ENCODE assay signal across 26 mouse cellular contexts in the genomic region with DNA sequence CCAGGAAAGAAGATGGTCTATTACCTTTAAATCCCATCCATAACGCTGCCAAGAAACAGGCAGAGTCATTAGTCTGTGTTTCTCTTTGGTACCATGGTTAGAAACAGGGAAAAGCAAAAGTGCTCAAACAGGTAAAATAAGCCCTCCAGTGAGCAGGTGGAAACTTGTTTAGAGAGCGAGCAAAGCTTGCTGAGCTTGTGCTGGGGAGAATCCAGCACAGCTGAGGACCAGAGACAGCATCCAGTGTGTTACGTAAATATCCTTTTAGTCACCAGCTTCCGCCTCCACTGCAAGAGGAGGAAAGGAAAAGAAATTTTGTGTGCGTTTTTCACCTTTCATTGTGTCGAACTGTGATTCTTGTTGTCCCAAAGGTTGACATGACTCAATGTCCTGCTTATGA.
DNase-seq lines count a peak whose midpoint lies in the region; ATAC-seq and TF ChIP-seq lines count a peak whose summit lies in the region.
"Had no signal": no experiment of that assay in that cellular context is flagged by ENCODE, and none has a peak within 500 bp of the region (broad histone marks: within the 10 kb centered on the region; RNA-seq: fewer than 3 reads in every experiment).

No protein-coding gene starts in this region.

- no peak overlapping the region for H3K9ac ChIP-seq in embryonic facial prominence, embryonic 14.5 days (ENCODE audit: low read depth, low read length)
- H3K9ac ChIP-seq in stomach, postnatal 0 days (ENCODE audit: low read length) = no peak overlapping the region
- H3K9ac ChIP-seq: embryonic facial prominence, embryonic 13.5 days; forebrain, embryonic 15.5 days; hindbrain, embryonic 12.5 days had no signal

- H3K4me3 ChIP-seq in embryonic facial prominence, embryonic 14.5 days (ENCODE audit: low read depth, low read length) = no peak overlapping the region
- H3K4me3 ChIP-seq in embryonic facial prominence, embryonic 10.5 days = no peak overlapping the region
- no peak overlapping the region for H3K4me3 ChIP-seq in stomach, postnatal 0 days (ENCODE audit: low read depth, low read length)
- H3K4me3 ChIP-seq: embryonic facial prominence, embryonic 13.5 days; erythroblast, embryonic 14.5 days; forebrain, embryonic 15.5 days; heart, embryonic 10.5 days; hindbrain, embryonic 12.5 days had no signal

- 75% methylated on average over 6 of the region's 6 CpGs for WGBS in embryonic facial prominence, embryonic 14.5 days
- 92% methylated on average over 6 of the region's 6 CpGs for WGBS in embryonic facial prominence, embryonic 10.5 days
- WGBS in stomach, postnatal 0 days = 73% methylated on average over 6 of the region's 6 CpGs

- no peak for TF ChIP-seq CTCF in stomach, postnatal 0 days (IDR thresholded peaks at IDR 0.05; ENCODE audit: low read depth)

- H3K36me3 ChIP-seq in embryonic facial prominence, embryonic 14.5 days (ENCODE audit: control insufficient read depth, insufficient read depth, low read length) = no peaks in the 10 kb centered on the region
- H3K36me3 ChIP-seq in embryonic facial prominence, embryonic 10.5 days (replicated peaks) = no peaks in the 10 kb centered on the region
- H3K36me3 ChIP-seq in stomach, postnatal 0 days (ENCODE audit: control insufficient read depth, insufficient read depth, low read length) = no peaks in the 10 kb centered on the region
- H3K36me3 ChIP-seq: embryonic facial prominence, embryonic 13.5 days; forebrain, embryonic 15.5 days; G1E; heart, embryonic 10.5 days; hindbrain, embryonic 12.5 days had no signal

- no peaks in the 10 kb centered on the region; the same call in 1 of the 2 replicates for H3K4me1 ChIP-seq in embryonic facial prominence, embryonic 14.5 days (ENCODE audit: control insufficient read depth, insufficient read depth, low read length)
- H3K4me1 ChIP-seq in embryonic facial prominence, embryonic 10.5 days = no peaks in the 10 kb centered on the region
- H3K4me1 ChIP-seq in stomach, postnatal 0 days (replicated peaks; ENCODE audit: control insufficient read depth, insufficient read depth) = no peaks in the 10 kb centered on the region
- H3K4me1 ChIP-seq: forebrain, embryonic 15.5 days; heart, embryonic 10.5 days; hindbrain, embryonic 12.5 days had no signal

- H3K9me3 ChIP-seq in embryonic facial prominence, embryonic 14.5 days (ENCODE audit: control insufficient read depth, low read length) = no peaks in the 10 kb centered on the region
- H3K9me3 ChIP-seq in embryonic facial prominence, embryonic 10.5 days = no peaks in the 10 kb centered on the region
- H3K9me3 ChIP-seq in stomach, postnatal 0 days (ENCODE audit: control insufficient read depth, low read length) = no peaks in the 10 kb centered on the region
- H3K9me3 ChIP-seq: embryonic facial prominence, embryonic 13.5 days; forebrain, embryonic 15.5 days; G1E; heart, embryonic 10.5 days; hindbrain, embryonic 12.5 days had no signal

- intact Hi-C loops in left cerebral cortex, postnatal 4 days (cut with DNase I) = no loop called here

- DNase-seq in embryonic facial prominence, embryonic 14.5 days (ENCODE audit: low spot score) = peak; percentile 73
- DNase-seq in embryonic facial prominence, embryonic 10.5 days (ENCODE audit: low spot score) = no peak
- DNase-seq in left cerebral cortex, adult 18-20 months (ENCODE audit: low spot score in 2 of 2) = peak; percentile 6 to 11
- no peak for DNase-seq in left cerebral cortex, postnatal 4 days
- DNase-seq in right cerebral cortex, adult 2 months (ENCODE audit: low spot score in 2 of 2) = peak; percentile 15 to 37
- no peak for DNase-seq in right cerebral cortex, postnatal 4 days
- no peak for DNase-seq in stomach, postnatal 0 days (ENCODE audit: low spot score)
- DNase-seq: adrenal gland, adult 8-10 months; adrenal gland, postnatal 36 days; B cell, adult 2 months; cerebellum, adult 11-12 months; cerebellum, adult 9-10 months; cerebellum, postnatal 25 days; gastrocnemius, postnatal 36 days; heart, adult 18-20 months; heart, postnatal 10 days; heart, postnatal 4 days had no signal

- no peak overlapping the region for H3K27ac ChIP-seq in embryonic facial prominence, embryonic 14.5 days (replicated peaks; ENCODE audit: low read depth, low read length)
- H3K27ac ChIP-seq in embryonic facial prominence, embryonic 10.5 days (replicated peaks) = no peak overlapping the region
- no peak overlapping the region for H3K27ac ChIP-seq in stomach, postnatal 0 days (replicated peaks)
- H3K27ac ChIP-seq: embryonic facial prominence, embryonic 13.5 days; forebrain, embryonic 15.5 days; heart, embryonic 10.5 days; hindbrain, embryonic 12.5 days had no signal

- no peak for ATAC-seq in embryonic facial prominence, embryonic 14.5 days (ENCODE audit: low read depth)
- no peak for ATAC-seq in stomach, postnatal 0 days (ENCODE audit: low FRiP score, low TSS enrichment)
- no peak for ATAC-seq in megakaryocyte-erythroid progenitor cell, adult 5-6 weeks (replicated peaks; ENCODE audit: low FRiP score, low TSS enrichment, poor library complexity, severe bottlenecking)
- ATAC-seq: CD4-positive, CD25-positive, alpha-beta regulatory T cell, adult 4 months; forebrain, embryonic 15.5 days; hindbrain, embryonic 16.5 days had no signal

- H3K4me2 ChIP-seq in embryonic facial prominence, embryonic 14.5 days (ENCODE audit: low read depth, low read length) = no peak overlapping the region
- H3K4me2 ChIP-seq in stomach, postnatal 0 days (replicated peaks; ENCODE audit: low read depth) = no peak overlapping the region
- H3K4me2 ChIP-seq: embryonic facial prominence, embryonic 13.5 days; forebrain, embryonic 15.5 days; hindbrain, embryonic 12.5 days had no signal

- H3K27me3 ChIP-seq in embryonic facial prominence, embryonic 14.5 days (replicated peaks; ENCODE audit: control insufficient read depth, insufficient read depth, low read length) = no peaks in the 10 kb centered on the region
- H3K27me3 ChIP-seq in embryonic facial prominence, embryonic 10.5 days (replicated peaks; ENCODE audit: low read depth, poor library complexity, severe bottlenecking) = no peaks in the 10 kb centered on the region
- H3K27me3 ChIP-seq in stomach, postnatal 0 days (ENCODE audit: control insufficient read depth, insufficient read depth, low read length) = no peaks in the 10 kb centered on the region
- H3K27me3 ChIP-seq: embryonic facial prominence, embryonic 13.5 days; forebrain, embryonic 15.5 days; hindbrain, embryonic 12.5 days had no signal

- peak; percentile 69 for TF ChIP-seq EP300 in stomach, postnatal 0 days (optimal IDR thresholded peaks at IDR 0.05)

Comparison
In these comparisons a context has a peak if more than half of its experiments do, and no peak if none do; other contexts are left out.
1. DNase-seq: peak in embryonic facial prominence, embryonic 14.5 days (single experiment), left cerebral cortex, adult 18-20 months (2 of 2) and right cerebral cortex, adult 2 months (2 of 2); none in embryonic facial prominence, embryonic 10.5 days (single experiment), left cerebral cortex, postnatal 4 days (single experiment), right cerebral cortex, postnatal 4 days (single experiment) and stomach, postnatal 0 days (single experiment).